Mouse (Mus musculus) small intestine, adult 2 months (tissue): Measurements from ENCODE around the gene Rab11b.

Source experiments
- CTCF ChIP-seq: fragments of 200-500 bp; IDR thresholded peaks from 2 replicates; pipeline ENCODE4 v1.5.1; 2012; ENCODE audit warnings: low read depth, mild to moderate bottlenecking, control low read depth, inconsistent platforms, low read length, moderate library complexity, mixed read lengths; ENCODE audit not compliant: insufficient replicate concordance, insufficient read length; ENCODE audit errors: extremely low read depth
- POLR2A ChIP-seq: fragments of 200-500 bp; IDR thresholded peaks from 2 replicates; pipeline ENCODE4 v1.6.1; 2012; ENCODE audit warnings: low read depth, mild to moderate bottlenecking, control low read depth, inconsistent platforms, low read length, moderate library complexity

GRCm38 (mm10) chr17:33757231-33757630 lies 3.1 kb downstream of the Rab11b start:
- TF ChIP-seq CTCF (no peak), POLR2A (no peak)
